Mouse (Mus musculus) lung, adult 2 months (tissue): ENCODE measurements at regions not wholly inside any gene's neighbourhood (a gene's known extent, or its start where the extent isn't known, plus 50 kb on each side); places are given as distances from the start of the nearest gene placed in this dataset.

Experiments
- DNase-seq: peaks from one replicate; pipeline ENCODE4 v3.0.0; 2022
- H3K4me1 ChIP-seq: fragments of 200-500 bp; 2 replicates; pipeline ENCODE4 v1.6.1; 2011; ENCODE audit warnings: low read length; ENCODE audit not compliant: control insufficient read depth, insufficient read depth
- H3K4me3 ChIP-seq: fragments of 200-500 bp; replicated peaks from 2 replicates; pipeline ENCODE3; 2011; ENCODE audit warnings: low read depth, mild to moderate bottlenecking, control low read depth, low read length; ENCODE audit errors: extremely low read depth
- CTCF ChIP-seq: fragments of 200-500 bp; IDR thresholded peaks from 2 replicates; pipeline ENCODE4 v1.5.1; 2011; ENCODE audit warnings: mild to moderate bottlenecking, low read length, control low read depth; ENCODE audit not compliant: insufficient read depth
- POLR2A ChIP-seq: fragments of 200-500 bp; IDR thresholded peaks from 2 replicates; pipeline ENCODE4 v1.6.1; 2011; ENCODE audit warnings: low read depth, mild to moderate bottlenecking, control low read depth, low read length, borderline replicate concordance; ENCODE audit errors: extremely low read depth
- WGBS: fragments of 180-500 bp; shearing (Covaris S2); methylation state at CpG from one replicate; pipeline ENCODE4 v1.1.7; 2018; 5-methylcytosine and 5-hydroxymethylcytosine counted together

- no peak for DNase-seq
- TF ChIP-seq CTCF (no peak), POLR2A (no peak)
- 53% methylated on average over 9 of the region's 9 CpGs for WGBS
- H3K4me1 ChIP-seq: no peaks in the 10 kb centered on the region
- H3K4me3 ChIP-seq: no peak overlapping the region
Observed at GRCm38 (mm10) chr8:104022691-104023509, 78.5 kb upstream of the Cdh5 start.

DNA sequence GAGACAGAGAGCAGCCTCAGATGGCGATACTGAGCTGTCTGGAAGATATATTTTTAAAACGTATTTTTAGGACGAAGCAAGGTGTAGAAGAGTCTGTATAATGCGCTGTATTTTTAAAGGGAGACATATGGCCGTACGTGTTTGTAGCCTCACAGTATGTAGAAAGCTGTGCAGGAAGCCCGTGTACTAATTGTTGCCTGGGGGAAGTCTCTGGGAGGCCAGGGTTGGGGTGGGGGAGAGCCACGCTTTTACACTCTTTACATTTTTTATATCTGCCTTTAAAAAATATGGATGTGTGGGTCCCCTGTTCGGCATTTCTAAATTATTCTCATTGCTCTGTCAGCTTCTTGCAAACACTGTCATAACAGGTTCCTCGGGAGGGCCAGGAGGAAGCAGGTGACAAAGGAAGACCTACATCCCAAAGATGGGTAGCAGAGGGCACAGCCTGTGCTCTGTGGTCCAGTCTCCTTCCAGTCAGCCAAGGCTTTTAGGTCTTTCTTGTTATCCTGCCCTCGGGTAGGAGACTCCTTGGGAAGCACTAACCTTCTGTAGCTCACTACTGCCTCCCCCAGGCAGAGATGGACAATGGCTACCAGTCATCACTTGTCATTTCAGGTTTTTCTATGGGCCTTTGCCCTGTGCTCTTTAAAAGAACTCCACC is 74.1 kb upstream of the Cdh5 start:
- H3K4me1 ChIP-seq: no peaks in the 10 kb centered on the region
- H3K4me3 ChIP-seq: no peak overlapping the region
- DNase-seq: no peak
- WGBS: 80% methylated on average over 11 of the region's 11 CpGs
- no peak for TF ChIP-seq POLR2A
- TF ChIP-seq CTCF: peak; percentile 49

DNA sequence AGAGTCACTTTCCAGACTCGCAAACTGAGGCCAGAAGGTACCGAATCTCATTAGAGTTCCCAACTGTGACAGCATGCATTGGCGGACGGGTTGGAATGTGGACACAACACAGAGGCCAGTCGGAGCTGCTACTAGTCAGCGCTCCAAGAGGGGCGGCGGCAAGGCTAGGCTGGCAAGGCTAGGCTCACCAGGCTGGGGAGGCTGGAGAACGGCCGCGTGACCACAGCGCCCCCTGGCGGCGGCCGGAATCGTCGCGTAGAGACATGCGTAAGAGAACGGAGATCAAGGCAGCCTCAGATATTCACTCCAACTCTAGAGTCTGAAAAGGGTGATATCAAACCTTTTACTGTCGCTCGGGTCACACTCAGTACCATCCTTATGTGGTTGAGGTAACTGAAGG is 72.8 kb upstream of the Cdh5 start:
- Histone ChIP-seq H3K4me1 (no peaks in the 10 kb centered on the region), H3K4me3 (no peak overlapping the region)
- peak; percentile 64 for DNase-seq
- WGBS: 4% methylated on average over 22 of the region's 22 CpGs
- no peak for TF ChIP-seq POLR2A
- peak; percentile 73 for TF ChIP-seq CTCF

DNA sequence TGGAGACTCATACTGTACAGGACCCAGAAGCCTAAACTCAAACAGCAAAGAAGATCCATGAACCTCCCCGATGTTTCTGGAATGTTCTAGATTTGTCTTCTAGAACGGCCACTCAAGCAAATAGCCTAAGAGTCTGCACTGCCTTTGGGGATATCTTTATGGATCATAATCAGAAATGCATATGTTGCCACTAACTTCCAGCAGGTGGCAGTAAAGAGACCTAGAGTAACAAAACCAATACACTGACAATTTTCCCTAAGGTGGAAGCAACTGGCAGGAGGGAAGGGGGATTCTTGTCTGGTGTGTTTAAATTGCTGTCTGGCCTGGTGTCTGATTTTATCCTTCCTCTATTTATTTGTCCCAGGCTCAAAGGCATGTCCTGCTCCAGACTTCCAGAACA is 69.2 kb upstream of the Cdh5 start:
- TF ChIP-seq POLR2A (no peak), CTCF (peak; percentile 21; the same call in 1 of the 2 replicates)
- Histone ChIP-seq H3K4me1 (no peaks in the 10 kb centered on the region), H3K4me3 (no peak overlapping the region)
- no peak for DNase-seq
- WGBS: 83% methylated on average over 2 of the region's 2 CpGs

DNA sequence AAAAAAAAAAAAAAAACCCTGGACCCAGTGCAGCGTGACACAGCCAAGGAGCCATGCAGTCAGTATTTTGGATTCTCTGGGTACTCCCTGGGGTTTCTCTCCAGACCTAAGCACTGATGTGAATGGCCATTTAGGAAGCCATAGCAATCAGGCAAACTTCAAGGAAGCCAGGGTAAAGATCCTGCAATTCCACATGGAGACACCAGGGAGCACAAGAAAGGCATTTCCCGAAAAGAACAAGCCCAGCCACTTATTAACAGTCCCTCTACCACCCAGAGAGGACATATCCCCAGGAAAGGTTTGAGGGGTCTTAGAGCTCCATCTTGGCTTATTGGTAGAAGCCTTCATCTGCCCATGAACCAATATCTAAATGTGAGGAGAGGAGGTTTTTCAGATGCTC is 68.3 kb upstream of the Cdh5 start:
- WGBS: 38% methylated on average over 2 of the region's 2 CpGs

DNA sequence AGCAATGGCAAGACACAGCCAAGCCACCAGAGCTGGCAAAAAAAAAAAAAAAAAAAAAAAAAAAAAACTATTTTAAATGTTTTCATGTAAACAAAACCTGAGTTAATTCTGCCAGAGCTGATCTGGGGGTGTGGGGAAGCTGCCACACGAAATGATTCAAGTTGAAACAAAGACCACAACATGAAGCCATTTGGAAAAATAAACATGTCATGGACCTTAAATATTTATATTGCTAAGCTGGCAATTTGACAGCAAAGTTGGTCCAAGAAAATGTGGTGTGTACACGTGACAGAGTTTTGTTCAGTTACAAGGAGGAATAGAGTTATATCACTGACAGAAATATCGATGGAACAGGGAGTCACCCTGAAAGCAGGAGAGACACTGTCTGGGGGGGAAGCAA is 67.1 kb upstream of the Cdh5 start:
- H3K4me3 ChIP-seq: no peak overlapping the region
- no peak for DNase-seq
- 35% methylated on average over 3 of the region's 3 CpGs for WGBS
- TF ChIP-seq CTCF (no peak), POLR2A (no peak)
- no peaks in the 10 kb centered on the region for H3K4me1 ChIP-seq

More for the DNA sequence above, 68.3 kb upstream of the Cdh5 start:
- DNase-seq: no peak
- H3K4me3 ChIP-seq: no peak overlapping the region
- TF ChIP-seq POLR2A: no peak
- no peak for TF ChIP-seq CTCF
- no peaks in the 10 kb centered on the region for H3K4me1 ChIP-seq

DNA sequence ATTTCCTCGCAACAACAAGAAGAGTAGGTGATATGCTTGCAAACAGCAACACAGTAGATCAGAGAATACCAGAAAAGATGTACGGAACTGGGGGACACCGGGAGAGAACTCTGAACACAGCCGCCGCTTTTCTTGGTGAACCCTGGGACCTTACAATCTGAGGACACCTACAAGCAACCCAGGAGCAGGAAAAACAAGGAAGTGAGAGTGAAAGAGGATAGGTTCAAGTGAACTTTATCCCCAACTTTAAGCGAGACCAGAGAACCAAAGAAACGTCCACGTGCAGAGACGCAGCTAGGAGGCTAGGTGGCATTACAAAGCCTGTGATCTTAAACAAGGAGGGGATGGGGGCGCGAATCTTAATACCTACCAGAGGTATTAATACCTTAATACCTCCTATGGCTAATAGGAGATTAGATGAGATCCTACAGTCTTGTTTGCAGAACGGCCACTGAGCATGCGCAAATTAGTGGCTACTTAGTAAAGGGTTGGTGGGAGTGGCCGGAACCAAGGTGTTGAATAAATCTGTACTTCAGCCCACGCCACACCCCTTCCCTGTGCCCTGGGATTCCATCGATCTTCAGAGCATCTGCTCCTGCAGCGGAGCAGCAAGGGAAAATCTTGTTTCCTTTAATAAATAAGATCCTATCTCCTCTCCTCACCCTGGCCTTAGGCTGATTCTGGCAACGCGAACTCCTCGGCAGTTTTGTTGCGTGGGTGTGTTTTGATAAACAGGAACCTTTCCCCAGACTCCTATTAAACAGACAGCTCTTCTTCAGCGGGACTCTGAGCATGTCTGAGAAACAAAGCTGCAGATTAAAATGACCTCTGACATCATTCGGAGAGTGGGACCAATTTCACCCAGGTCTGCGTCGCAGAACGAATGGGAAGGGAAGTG is 64.6 kb upstream of the Cdh5 start:
- H3K4me3 ChIP-seq: no peak overlapping the region
- no peaks in the 10 kb centered on the region for H3K4me1 ChIP-seq
- WGBS: 59% methylated on average over 26 of the region's 26 CpGs
- no peak for DNase-seq
- no peak for TF ChIP-seq CTCF
- TF ChIP-seq POLR2A: no peak

DNA sequence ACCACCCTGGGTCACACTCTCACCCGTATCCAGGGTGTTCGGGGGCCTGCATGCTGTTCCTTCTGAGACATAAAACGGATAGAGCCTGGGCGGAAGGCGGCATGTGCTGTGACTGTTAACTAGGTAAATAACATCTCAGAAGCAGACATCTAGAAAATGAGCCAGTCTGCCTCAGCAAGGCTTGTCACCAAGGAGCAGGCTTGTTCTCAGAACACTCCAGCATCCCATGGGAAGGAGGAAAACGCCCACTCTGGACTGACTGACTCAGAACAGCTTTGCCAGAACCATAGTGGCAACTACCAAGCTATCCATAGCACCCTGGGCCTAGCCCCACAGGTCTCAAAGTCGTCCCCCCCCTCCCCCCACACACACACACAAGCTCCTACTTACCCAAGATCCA is 63.8 kb upstream of the Cdh5 start:
- 85% methylated on average over 7 of the region's 7 CpGs for WGBS
- 0 out of 2 replicates have a peak, but pooled peaks cover 3% of the 10 kb centered on the region for H3K4me1 ChIP-seq
- TF ChIP-seq POLR2A: no peak
- TF ChIP-seq CTCF: no peak

DNA sequence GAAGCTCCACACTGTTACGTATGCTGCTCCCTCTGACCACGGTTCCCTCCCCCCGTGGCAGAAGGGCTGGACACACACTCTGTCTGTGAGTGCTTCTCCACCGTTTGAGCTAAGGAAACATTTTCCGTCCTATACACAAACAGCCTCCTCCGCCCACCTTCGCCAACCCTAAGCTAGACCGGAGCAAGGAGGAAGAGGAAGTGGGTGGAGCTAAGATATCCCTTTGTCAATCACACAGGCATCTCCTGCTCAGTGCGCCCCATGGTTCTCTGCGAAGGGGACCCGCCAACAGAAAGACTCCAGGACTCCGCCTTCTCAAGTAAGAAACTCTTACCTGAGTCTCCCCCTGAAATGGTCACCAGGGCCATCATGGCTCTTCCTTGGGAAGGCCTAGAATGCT is 61.9 kb upstream of the Cdh5 start:
- Histone ChIP-seq H3K4me1 (0 out of 2 replicates have a peak, but pooled peaks cover 4% of the 10 kb centered on the region), H3K4me3 (no peak overlapping the region)
- no peak for TF ChIP-seq POLR2A
- TF ChIP-seq CTCF: no peak
- no peak for DNase-seq
- WGBS: 40% methylated on average over 12 of the region's 12 CpGs

More for the DNA sequence above, 63.8 kb upstream of the Cdh5 start:
- no peak for DNase-seq
- no peak overlapping the region for H3K4me3 ChIP-seq
